Mouse (Mus musculus): ENCODE measurements around the gene Papola. TPM values are rescaled to one million over a fixed set of nuclear protein-coding genes. Genes with fewer than 3 reads are reported as not detected.

Papola gene
- polyA plus RNA-seq, 1 experiment from 2014 or later = 198 TPM

GRCm38 (mm10) chr12:105862607-105863006, 78.1 kb downstream of the Papola start:
- no peak overlapping the region for H3K4me2 ChIP-seq
- 81% methylated on average over 22 of the region's 22 CpGs for WGBS
- ATAC-seq (ENCODE audit: insufficient number of reproducible peaks, low FRiP score) = no peak

GRCm38 (mm10) chr12:105863436-105863835, 78.9 kb downstream of the Papola start:
- H3K27me3 ChIP-seq (replicated peaks) = no peaks in the 10 kb centered on the region
- no peak for ATAC-seq (ENCODE audit: insufficient number of reproducible peaks, low FRiP score)
- H3K4me2 ChIP-seq = no peak overlapping the region
- H3K27ac ChIP-seq (ENCODE audit: poor library complexity, severe bottlenecking) = no peak overlapping the region
- H3K4me1 ChIP-seq (replicated peaks) = no peaks in the 10 kb centered on the region
- 84% methylated on average over 11 of the region's 11 CpGs for WGBS
- H3K36me3 ChIP-seq = no peaks in the 10 kb centered on the region
- H3K9me3 ChIP-seq (replicated peaks) = peaks cover 23% of the 10 kb centered on the region
- H3K9ac ChIP-seq = no peak overlapping the region
- no peak overlapping the region for H3K4me3 ChIP-seq

More at GRCm38 (mm10) chr12:105862607-105863006, 78.1 kb downstream of the Papola start:
- no peak overlapping the region for H3K9ac ChIP-seq
- H3K27me3 ChIP-seq (replicated peaks) = no peaks in the 10 kb centered on the region
- H3K9me3 ChIP-seq (replicated peaks) = peaks cover 23% of the 10 kb centered on the region
- H3K27ac ChIP-seq (ENCODE audit: poor library complexity, severe bottlenecking) = no peak overlapping the region
- H3K4me1 ChIP-seq (replicated peaks) = no peaks in the 10 kb centered on the region
- H3K36me3 ChIP-seq = no peaks in the 10 kb centered on the region
- H3K4me3 ChIP-seq = no peak overlapping the region

- WGBS = 85% methylated on average over 2 of the region's 2 CpGs
- Histone ChIP-seq H3K9ac (no peak overlapping the region), H3K9me3 (replicated peaks) (peaks cover 19% of the 10 kb centered on the region), H3K4me3 (no peak overlapping the region), H3K27ac (ENCODE audit: poor library complexity, severe bottlenecking) (no peak overlapping the region), H3K36me3 (no peaks in the 10 kb centered on the region), H3K4me1 (replicated peaks) (no peaks in the 10 kb centered on the region), H3K4me2 (no peak overlapping the region), H3K27me3 (replicated peaks) (peaks cover 15% of the 10 kb centered on the region)
- ATAC-seq (ENCODE audit: insufficient number of reproducible peaks, low FRiP score) = no peak
These were observed 83.2 kb downstream of the Papola start for GRCm38 (mm10) chr12:105867646-105868045.

GRCm38 (mm10) chr12:105869242-105869641, 84.7 kb downstream of the Papola start:
- no peak for ATAC-seq (ENCODE audit: insufficient number of reproducible peaks, low FRiP score)

GRCm38 (mm10) chr12:105869696-105870095, 85.2 kb downstream of the Papola start:
- H3K27ac ChIP-seq (ENCODE audit: poor library complexity, severe bottlenecking) = no peak overlapping the region
- H3K27me3 ChIP-seq (replicated peaks) = peaks cover 25% of the 10 kb centered on the region
- peak overlapping the region; percentile 18 for H3K4me2 ChIP-seq
- no peaks in the 10 kb centered on the region for H3K36me3 ChIP-seq
- no peak overlapping the region for H3K9ac ChIP-seq
- no peak overlapping the region for H3K4me3 ChIP-seq
- 21% methylated on average over 14 of the region's 14 CpGs for WGBS
- peaks cover 16% of the 10 kb centered on the region for H3K9me3 ChIP-seq (replicated peaks)
- ATAC-seq (ENCODE audit: insufficient number of reproducible peaks, low FRiP score) = no peak
- no peaks in the 10 kb centered on the region for H3K4me1 ChIP-seq (replicated peaks)

More at GRCm38 (mm10) chr12:105869242-105869641, 84.7 kb downstream of the Papola start:
- Histone ChIP-seq H3K9me3 (replicated peaks) (peaks cover 19% of the 10 kb centered on the region), H3K36me3 (no peaks in the 10 kb centered on the region), H3K4me2 (peak overlapping the region; percentile 18), H3K27ac (ENCODE audit: poor library complexity, severe bottlenecking) (no peak overlapping the region), H3K27me3 (replicated peaks) (peaks cover 21% of the 10 kb centered on the region), H3K9ac (no peak overlapping the region), H3K4me1 (replicated peaks) (no peaks in the 10 kb centered on the region), H3K4me3 (no peak overlapping the region)
- WGBS = 12% methylated on average over 6 of the region's 6 CpGs

- H3K9me3 ChIP-seq (replicated peaks) = no peaks in the 10 kb centered on the region
- no peak overlapping the region for H3K4me2 ChIP-seq
- no peak for ATAC-seq (ENCODE audit: insufficient number of reproducible peaks, low FRiP score)
- no peak overlapping the region for H3K9ac ChIP-seq
- H3K36me3 ChIP-seq = no peaks in the 10 kb centered on the region
- H3K27ac ChIP-seq (ENCODE audit: poor library complexity, severe bottlenecking) = no peak overlapping the region
- H3K27me3 ChIP-seq (replicated peaks) = peaks cover 35% of the 10 kb centered on the region
- 52% methylated on average over 2 of the region's 2 CpGs for WGBS
- no peak overlapping the region for H3K4me3 ChIP-seq
- peaks cover 7% of the 10 kb centered on the region; the same call in 1 of the 2 replicates for H3K4me1 ChIP-seq (replicated peaks)
These were observed 88.8 kb downstream of the Papola start for GRCm38 (mm10) chr12:105873283-105873682.

GRCm38 (mm10) chr12:105875112-105875511, 90.6 kb downstream of the Papola start:
- no peak overlapping the region for H3K9ac ChIP-seq
- H3K36me3 ChIP-seq = no peaks in the 10 kb centered on the region
- no peak overlapping the region for H3K4me3 ChIP-seq
- H3K9me3 ChIP-seq (replicated peaks) = peaks cover 15% of the 10 kb centered on the region
- ATAC-seq (ENCODE audit: insufficient number of reproducible peaks, low FRiP score) = no peak
- H3K4me2 ChIP-seq = peak overlapping the region; percentile 50
- peaks cover 7% of the 10 kb centered on the region; the same call in 1 of the 2 replicates for H3K4me1 ChIP-seq (replicated peaks)
- H3K27me3 ChIP-seq (replicated peaks) = peaks cover 34% of the 10 kb centered on the region
- no peak overlapping the region for H3K27ac ChIP-seq (ENCODE audit: poor library complexity, severe bottlenecking)
- WGBS = 6% methylated on average over 17 of the region's 17 CpGs

- Histone ChIP-seq H3K27ac (ENCODE audit: poor library complexity, severe bottlenecking) (no peak overlapping the region), H3K4me3 (no peak overlapping the region), H3K9me3 (replicated peaks) (peaks cover 22% of the 10 kb centered on the region), H3K4me1 (replicated peaks) (peaks cover 7% of the 10 kb centered on the region; the same call in 1 of the 2 replicates), H3K36me3 (no peaks in the 10 kb centered on the region), H3K9ac (no peak overlapping the region), H3K27me3 (replicated peaks) (peaks cover 20% of the 10 kb centered on the region), H3K4me2 (no peak overlapping the region)
- no peak for ATAC-seq (ENCODE audit: insufficient number of reproducible peaks, low FRiP score)
- 61% methylated on average over 11 of the region's 11 CpGs for WGBS
These were observed 92.0 kb downstream of the Papola start for GRCm38 (mm10) chr12:105876521-105876920.

GRCm38 (mm10) chr12:105876931-105877330, 92.4 kb downstream of the Papola start:
- 79% methylated on average over 13 of the region's 13 CpGs for WGBS
- Histone ChIP-seq H3K4me1 (replicated peaks) (peaks cover 7% of the 10 kb centered on the region; the same call in 1 of the 2 replicates), H3K9me3 (replicated peaks) (peaks cover 22% of the 10 kb centered on the region), H3K27ac (ENCODE audit: poor library complexity, severe bottlenecking) (no peak overlapping the region), H3K4me2 (no peak overlapping the region), H3K4me3 (no peak overlapping the region), H3K36me3 (no peaks in the 10 kb centered on the region), H3K9ac (no peak overlapping the region), H3K27me3 (replicated peaks) (peaks cover 19% of the 10 kb centered on the region)
- no peak for ATAC-seq (ENCODE audit: insufficient number of reproducible peaks, low FRiP score)

GRCm38 (mm10) chr12:105878746-105879145, 94.3 kb downstream of the Papola start:
- ATAC-seq (ENCODE audit: insufficient number of reproducible peaks, low FRiP score) = no peak
- Histone ChIP-seq H3K4me3 (no peak overlapping the region), H3K4me2 (no peak overlapping the region), H3K27ac (ENCODE audit: poor library complexity, severe bottlenecking) (no peak overlapping the region), H3K9me3 (replicated peaks) (peaks cover 22% of the 10 kb centered on the region), H3K9ac (no peak overlapping the region), H3K27me3 (replicated peaks) (peaks cover 19% of the 10 kb centered on the region), H3K36me3 (no peaks in the 10 kb centered on the region), H3K4me1 (replicated peaks) (peaks cover 7% of the 10 kb centered on the region; the same call in 1 of the 2 replicates)
- WGBS = 86% methylated on average over 5 of the region's 5 CpGs

- no peak for ATAC-seq (ENCODE audit: insufficient number of reproducible peaks, low FRiP score)
- Histone ChIP-seq H3K4me2 (no peak overlapping the region), H3K4me3 (no peak overlapping the region), H3K4me1 (replicated peaks) (no peaks in the 10 kb centered on the region), H3K27ac (ENCODE audit: poor library complexity, severe bottlenecking) (no peak overlapping the region), H3K9ac (no peak overlapping the region), H3K9me3 (replicated peaks) (peaks cover 22% of the 10 kb centered on the region), H3K36me3 (no peaks in the 10 kb centered on the region), H3K27me3 (replicated peaks) (peaks cover 5% of the 10 kb centered on the region; the same call in 1 of the 2 replicates)
- WGBS = 78% methylated on average over 12 of the region's 12 CpGs
These were observed 99.5 kb downstream of the Papola start for GRCm38 (mm10) chr12:105883799-105884514.
